Mouse (Mus musculus) embryonic facial prominence, embryonic 14.5 days (tissue): ENCODE results near the gene Tfr2. TPM values are rescaled to one million over a fixed set of nuclear protein-coding genes. Genes with fewer than 3 reads are reported as not detected.
"Not testable (repeated sequence)": the region's sequence is repeated elsewhere in the genome, so short reads cannot be mapped to it uniquely, and the experiment has no call there.

Source experiments
- ATAC-seq: fragments of 200-750 bp; cut with Nextera tagmentation; 2 replicates; pipeline ENCODE4 v1.8.0; 2017; ENCODE audit warnings: low read depth, moderate number of reproducible peaks, moderate TSS enrichment
- DNase-seq: peaks from one replicate; pipeline ENCODE4 v3.0.0-alpha.2; 2015; ENCODE audit warnings: low spot score
- H3K27ac ChIP-seq: fragments of 300-500 bp; sonication (generic); replicated peaks from 2 replicates; pipeline ENCODE4 v1.5.1; 2014; ENCODE audit warnings: low read depth, mild to moderate bottlenecking, low read length, moderate library complexity
- H3K27me3 ChIP-seq: fragments of 300-500 bp; sonication (generic); replicated peaks from 2 replicates; pipeline ENCODE4 v1.6.1; 2014; ENCODE audit warnings: low read length; ENCODE audit not compliant: control insufficient read depth, insufficient read depth
- H3K36me3 ChIP-seq: fragments of 300-500 bp; sonication (generic); 2 replicates; pipeline ENCODE4 v1.6.1; 2014; ENCODE audit warnings: low read length, mixed read lengths; ENCODE audit not compliant: control insufficient read depth, insufficient read depth
- H3K4me1 ChIP-seq: fragments of 300-500 bp; sonication (generic); 2 replicates; pipeline ENCODE4 v1.6.1; 2014; ENCODE audit warnings: antibody characterized with exemption, low read length; ENCODE audit not compliant: control insufficient read depth, insufficient read depth
- H3K4me2 ChIP-seq: fragments of 300-500 bp; sonication (generic); 2 replicates; pipeline ENCODE4 v1.6.1; 2014; ENCODE audit warnings: low read depth, mild to moderate bottlenecking, low read length, moderate library complexity, mixed read lengths
- H3K4me3 ChIP-seq: fragments of 300-500 bp; sonication (generic); 2 replicates; pipeline ENCODE4 v1.5.1; 2014; ENCODE audit warnings: low read depth, mild to moderate bottlenecking, low read length
- H3K9ac ChIP-seq: fragments of 300-500 bp; sonication (generic); 2 replicates; pipeline ENCODE4 v1.6.1; 2014; ENCODE audit warnings: low read depth, mild to moderate bottlenecking, low read length, moderate library complexity, mixed read lengths
- H3K9me3 ChIP-seq: fragments of 300-500 bp; sonication (generic); 2 replicates; pipeline ENCODE4 v1.6.1; 2016; ENCODE audit warnings: low read length; ENCODE audit not compliant: control insufficient read depth
- WGBS: fragments of 180-500 bp; shearing (Covaris S2); extraction: QIAGEN DNeasy Blood & Tissue Kit; methylation state at CpG from one replicate; pipeline ENCODE4 v1.1.7; 2014; 5-methylcytosine and 5-hydroxymethylcytosine counted together
- polyA plus RNA-seq: library from polyadenylated mRNA; unstranded; fragments of >200 nt; fragmentation: Nextera tagmentation; extraction: Ambion mirVana; gene quantifications from 2 replicates; pipeline ENCODE4 v1.2.1, GENCODE M21; 2014

The Tfr2 gene
- polyA plus RNA-seq, 1 experiment from 2014 or later: 1.1 TPM

DNA sequence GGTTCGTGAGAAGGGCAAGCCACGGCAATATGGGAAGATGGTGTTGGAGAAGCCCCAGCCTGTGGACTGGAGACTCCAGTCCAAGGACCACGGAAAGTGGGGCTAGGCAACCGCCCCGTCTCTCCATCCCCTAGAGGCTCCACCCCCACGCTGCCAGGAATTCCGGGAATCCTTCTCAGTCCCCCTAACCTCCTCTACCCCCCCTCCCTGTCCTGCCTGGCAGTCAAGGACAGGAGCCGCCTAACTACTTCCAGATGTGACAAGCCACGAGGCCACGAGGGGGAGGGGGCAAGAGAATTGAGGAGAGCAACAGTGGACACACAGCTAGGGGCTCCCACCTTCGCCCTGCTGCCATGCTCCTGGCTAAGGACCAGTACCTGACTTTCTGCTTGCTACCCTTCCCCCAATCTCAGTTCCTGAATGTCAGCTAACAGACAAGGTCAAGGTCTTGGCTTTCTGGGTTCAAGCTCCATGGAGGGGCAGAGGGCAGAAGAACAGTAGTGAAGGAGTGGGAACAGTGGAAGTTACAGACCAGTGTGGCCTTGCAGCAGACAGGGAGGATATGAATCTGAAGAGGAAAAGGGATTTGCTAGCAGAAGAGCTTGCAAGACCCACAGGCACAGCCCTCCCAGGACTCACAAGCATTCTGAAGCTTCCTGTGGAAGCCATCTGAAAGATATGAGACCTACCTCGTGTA lies 41.1 kb downstream of the Tfr2 start:
- Histone ChIP-seq H3K4me1 (peaks cover 53% of the 10 kb centered on the region), H3K4me2 (peak overlapping the region; percentile 62), H3K4me3 (peak overlapping the region; percentile 35), H3K27me3 (no peaks in the 10 kb centered on the region), H3K9me3 (no peaks in the 10 kb centered on the region), H3K27ac (peak overlapping the region; percentile 97), H3K36me3 (peaks cover 25% of the 10 kb centered on the region), H3K9ac (peak overlapping the region; percentile 55)
- 6% methylated on average over 8 of the region's 12 CpGs for WGBS
- DNase-seq: peak; percentile 94
- ATAC-seq: peak; percentile 60

GRCm38 (mm10) chr5:137611245-137611602 lies 41.6 kb downstream of the Tfr2 start:
- DNase-seq (peak; percentile 90), ATAC-seq (peak; percentile 83)
- Histone ChIP-seq H3K36me3 (peaks cover 20% of the 10 kb centered on the region), H3K27ac (peak overlapping the region; percentile 97), H3K9me3 (no peaks in the 10 kb centered on the region), H3K4me1 (peaks cover 53% of the 10 kb centered on the region), H3K4me3 (peak overlapping the region; percentile 35), H3K4me2 (peak overlapping the region; percentile 62), H3K27me3 (no peaks in the 10 kb centered on the region), H3K9ac (peak overlapping the region; percentile 55)
- 7% methylated on average over 6 of the region's 6 CpGs for WGBS

GRCm38 (mm10) chr5:137613076-137613475 lies 43.4 kb downstream of the Tfr2 start:
- ATAC-seq (no peak), DNase-seq (no peak)
- H3K27ac ChIP-seq: peak overlapping the region; percentile 39; the same call in 1 of the 2 replicates
- H3K36me3 ChIP-seq: 0 out of 2 replicates have a peak, but pooled peaks cover 2% of the 10 kb centered on the region
- H3K4me3 ChIP-seq: no peak overlapping the region
- no peaks in the 10 kb centered on the region for H3K9me3 ChIP-seq
- H3K9ac ChIP-seq: 0 out of 2 replicates have a peak overlapping the region, but pooled peaks have one; percentile 14
- peaks cover 49% of the 10 kb centered on the region for H3K4me1 ChIP-seq
- 75% methylated on average over 5 of the region's 5 CpGs for WGBS
- no peaks in the 10 kb centered on the region for H3K27me3 ChIP-seq
- H3K4me2 ChIP-seq: no peak overlapping the region

DNA sequence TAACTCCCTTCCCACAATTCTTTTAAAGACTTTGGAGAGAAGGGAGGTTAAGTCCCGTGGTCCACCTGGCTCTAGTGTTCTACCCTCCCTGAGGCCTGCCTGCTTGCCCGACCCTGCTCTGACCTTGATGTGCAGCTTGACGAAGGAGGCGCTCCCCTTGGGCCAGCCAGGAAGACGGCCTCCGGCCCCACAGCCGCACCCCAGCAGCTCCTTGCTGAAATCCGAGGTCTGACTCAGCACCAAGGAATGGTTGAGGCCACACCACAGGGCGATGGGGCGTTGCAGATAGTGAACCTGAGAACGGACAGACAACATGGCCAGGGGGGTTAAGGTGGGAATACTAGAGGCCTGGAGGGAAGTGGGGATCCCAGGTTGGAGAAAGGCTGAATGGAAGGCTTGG lies 43.9 kb downstream of the Tfr2 start, which contains the start of gene Pcolce:
Pcolce (minus strand) TSS at position 235 of the 400 bp plus-strand sequence.
- DNase-seq: no peak
- Histone ChIP-seq H3K36me3 (no peaks in the 10 kb centered on the region), H3K9me3 (no peaks in the 10 kb centered on the region), H3K27ac (peak within 1 kb of the TSS; percentile 39; the same call in 1 of the 2 replicates), H3K9ac (peak within 1 kb of the TSS; percentile 14; the same call in 1 of the 2 replicates), H3K4me2 (no peak within 1 kb of the TSS), H3K27me3 (no peaks in the 10 kb centered on the region), H3K4me1 (peaks cover 44% of the 10 kb centered on the region), H3K4me3 (no peak within 1 kb of the TSS)
- WGBS: 33% methylated on average over 11 of the region's 11 CpGs
- ATAC-seq: no peak

- H3K27me3 ChIP-seq, ATAC-seq, H3K36me3 ChIP-seq, DNase-seq, H3K27ac ChIP-seq, H3K4me3 ChIP-seq, H3K9ac ChIP-seq, H3K4me2 ChIP-seq, H3K9me3 ChIP-seq: not testable (repeated sequence)
- WGBS: 91% methylated on average over 2 of the region's 2 CpGs
- H3K4me1 ChIP-seq: peaks cover 33% of the 10 kb centered on the region
Measured at GRCm38 (mm10) chr5:137614921-137615320, 45.3 kb downstream of the Tfr2 start.

DNA sequence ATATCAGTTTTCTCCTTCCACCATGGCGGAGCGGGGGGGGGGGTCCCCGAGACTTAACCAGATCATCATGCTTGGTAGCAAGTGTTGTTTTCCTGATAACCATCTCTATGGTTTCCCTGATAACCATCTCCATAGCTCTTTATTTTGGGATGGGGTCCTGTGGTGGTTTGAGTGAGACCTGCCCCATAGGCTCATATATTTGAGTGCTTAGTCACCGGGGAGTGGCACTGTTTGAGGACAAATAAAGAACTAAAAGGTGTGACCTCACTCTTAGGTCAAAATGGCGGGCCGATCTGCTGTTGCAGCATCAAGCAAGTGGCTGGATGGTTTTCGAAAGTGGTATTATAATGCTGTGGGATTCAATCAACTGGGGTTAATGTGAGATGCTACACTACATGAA lies 45.7 kb downstream of the Tfr2 start:
- no peak for ATAC-seq
- H3K4me1 ChIP-seq: peaks cover 29% of the 10 kb centered on the region

GRCm38 (mm10) chr5:137623937-137624530 lies 54.4 kb downstream of the Tfr2 start:
- no peaks in the 10 kb centered on the region for H3K9me3 ChIP-seq
- no peaks in the 10 kb centered on the region for H3K36me3 ChIP-seq
- peaks cover 8% of the 10 kb centered on the region; the same call in 1 of the 2 replicates for H3K4me1 ChIP-seq
- ATAC-seq (no peak), DNase-seq (no peak)
- H3K4me3 ChIP-seq: no peak overlapping the region
- H3K27me3 ChIP-seq: no peaks in the 10 kb centered on the region
- H3K27ac ChIP-seq: no peak overlapping the region
- H3K9ac ChIP-seq: no peak overlapping the region
- 86% methylated on average over 11 of the region's 11 CpGs for WGBS
- H3K4me2 ChIP-seq: no peak overlapping the region

More for the DNA sequence above, 45.7 kb downstream of the Tfr2 start:
- Histone ChIP-seq H3K4me3 (no peak overlapping the region), H3K9me3 (no peaks in the 10 kb centered on the region), H3K4me2 (no peak overlapping the region), H3K27ac (no peak overlapping the region), H3K36me3 (no peaks in the 10 kb centered on the region), H3K9ac (no peak overlapping the region), H3K27me3 (no peaks in the 10 kb centered on the region)
- no peak for DNase-seq
- 90% methylated on average over 7 of the region's 7 CpGs for WGBS

- DNase-seq (no peak), ATAC-seq (no peak)
Measured at GRCm38 (mm10) chr5:137627991-137628390, 58.4 kb downstream of the Tfr2 start.

More at GRCm38 (mm10) chr5:137627991-137628390, 58.4 kb downstream of the Tfr2 start:
- Histone ChIP-seq H3K27ac (peak overlapping the region; percentile 88), H3K4me2 (peak overlapping the region; percentile 70), H3K4me1 (peaks cover 33% of the 10 kb centered on the region), H3K9ac (peak overlapping the region; percentile 67), H3K9me3 (no peaks in the 10 kb centered on the region), H3K36me3 (no peaks in the 10 kb centered on the region), H3K4me3 (peak overlapping the region; percentile 51), H3K27me3 (no peaks in the 10 kb centered on the region)
- under 1% methylated on average over 9 of the region's 9 CpGs for WGBS
